Mouse (Mus musculus) brain, embryonic 14.5 days (tissue): ENCODE data around the gene Bbof1.

ENCODE experiments used
- CTCF ChIP-seq: fragments of 200-500 bp; IDR thresholded peaks from 2 replicates; pipeline ENCODE4 v1.5.1; 2012; ENCODE audit warnings: inconsistent platforms, mild to moderate bottlenecking, moderate library complexity, borderline replicate concordance; ENCODE audit not compliant: insufficient read depth, insufficient read length; ENCODE audit errors: extremely low read depth
- POLR2A ChIP-seq: fragments of 200-500 bp; IDR thresholded peaks from 2 replicates; pipeline ENCODE4 v1.6.1; 2012; ENCODE audit warnings: mild to moderate bottlenecking, inconsistent platforms, borderline replicate concordance; ENCODE audit not compliant: poor library complexity, insufficient read depth, insufficient read length, severe bottlenecking; ENCODE audit errors: extremely low read depth

DNA sequence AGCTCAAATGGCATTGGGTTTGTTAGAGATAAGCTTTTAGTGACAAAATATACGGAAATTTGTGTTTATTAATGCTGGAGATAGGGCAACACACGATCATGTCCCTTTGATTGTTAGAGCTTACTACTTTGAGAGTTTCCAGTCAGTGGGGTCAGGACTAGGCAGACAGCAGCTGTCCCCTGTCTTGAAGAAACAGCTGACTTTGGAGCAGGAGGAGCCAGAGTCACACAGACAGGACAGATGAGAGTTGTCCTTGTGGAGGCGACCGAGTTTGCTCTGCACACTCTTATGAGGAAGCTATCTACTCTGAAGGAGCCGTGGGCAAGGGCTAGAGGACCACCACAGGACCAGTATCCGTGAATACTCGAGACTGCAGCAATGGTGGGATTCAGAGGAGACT, 70.1 kb downstream of the Bbof1 start:
- TF ChIP-seq CTCF: no peak
- TF ChIP-seq POLR2A: no peak
